Mouse (Mus musculus) 3134 (cell line): ENCODE measurements at regions not wholly inside any gene's neighbourhood (a gene's known extent, or its start where the extent isn't known, plus 50 kb on each side); places are given as distances from the start of the nearest gene placed in this dataset.

Experiments used
- DNase-seq: peaks from one replicate; pipeline ENCODE4 v3.0.0-alpha.2; 2011; ENCODE audit warnings: low spot score; ENCODE audit not compliant: insufficient read length; ENCODE audit errors: extremely low read depth

DNA sequence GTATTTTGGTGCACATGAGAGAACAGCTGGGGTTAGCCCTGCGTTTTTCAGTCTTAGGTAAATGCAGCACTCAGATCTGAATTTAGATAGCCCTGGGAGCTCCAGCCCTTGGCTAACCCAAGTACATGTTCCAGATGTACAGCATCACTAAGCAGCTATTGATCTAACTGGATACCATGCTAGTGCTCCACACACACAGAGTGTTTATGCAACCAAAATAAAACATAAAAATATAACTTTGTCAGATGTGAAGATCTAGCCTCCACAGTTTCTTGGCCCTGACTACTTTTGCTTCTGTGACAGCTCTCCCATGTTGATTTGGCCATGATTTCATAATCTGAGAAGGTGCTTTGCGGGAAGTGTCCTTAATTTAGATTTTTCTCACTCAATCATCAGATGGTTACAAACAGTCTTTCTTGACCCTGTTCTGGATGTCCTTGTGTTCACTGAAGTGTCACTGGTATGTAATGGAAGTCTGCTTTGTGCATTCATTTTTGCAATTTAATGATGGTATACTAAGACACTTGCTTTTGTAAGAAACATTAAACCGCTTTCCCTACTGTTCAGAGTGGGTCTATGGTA, 672.8 kb downstream of the Fat4 start:
- no peak for DNase-seq

DNA sequence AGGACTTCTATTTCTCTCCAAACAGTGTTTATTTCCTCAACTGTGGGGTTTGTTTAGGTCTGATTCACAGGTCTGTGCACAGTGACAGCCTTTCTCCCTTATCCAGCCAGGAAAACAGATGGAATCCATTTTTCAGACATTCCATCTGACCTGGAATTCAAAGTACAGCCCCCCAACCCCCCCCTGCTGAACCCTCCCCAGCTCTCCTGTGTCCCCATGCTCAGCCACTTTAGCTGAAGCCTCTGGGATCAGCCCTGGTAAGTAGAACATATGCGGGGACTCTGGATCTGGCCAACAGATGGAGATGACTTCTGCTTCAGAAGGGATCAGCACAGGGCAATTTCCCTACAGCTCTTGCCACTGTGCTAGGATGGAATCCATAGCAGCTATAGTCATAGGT, 674.2 kb downstream of the Fat4 start:
- no peak for DNase-seq

GRCm38 (mm10) chr3:39571444-39572237, 684.9 kb downstream of the Fat4 start:
- no peak for DNase-seq

DNA sequence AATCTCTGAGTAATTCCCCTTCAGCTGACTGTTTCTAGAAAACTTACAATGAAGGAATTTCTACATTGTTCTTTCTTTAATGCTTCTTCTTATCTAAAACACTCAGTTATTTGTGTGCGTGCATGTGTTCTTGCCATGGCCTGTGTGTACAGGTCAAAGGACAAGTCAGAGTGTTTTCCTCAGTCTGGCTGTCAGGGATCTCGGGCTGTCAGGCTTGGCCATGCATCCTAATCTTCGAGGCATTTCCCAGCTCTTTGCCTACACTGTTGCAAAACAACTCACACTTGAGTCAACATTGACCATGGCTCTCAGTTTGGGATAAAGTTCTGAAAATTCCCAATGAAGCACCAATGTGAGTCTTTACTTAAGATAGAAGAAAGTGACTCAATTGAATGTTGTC, 688.5 kb downstream of the Fat4 start:
- no peak for DNase-seq

DNA sequence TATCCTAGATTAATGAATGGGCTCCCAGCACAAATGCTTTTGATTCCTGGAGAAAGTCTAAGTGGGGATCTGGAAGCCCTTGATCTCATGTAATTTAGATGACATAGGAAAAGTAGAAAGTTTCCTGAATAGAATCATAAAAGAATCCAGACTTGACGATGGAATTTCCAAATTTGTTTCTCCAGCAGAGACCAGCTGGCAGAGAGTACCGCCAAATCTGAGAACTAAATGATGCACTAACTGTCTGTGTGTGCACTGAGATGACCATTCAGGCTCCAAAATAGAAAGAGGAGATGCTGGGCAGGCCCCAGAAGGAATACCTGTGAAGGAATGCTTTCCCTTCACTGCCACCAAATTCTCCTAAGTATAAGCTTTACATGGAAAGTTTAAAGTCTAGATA, 704.6 kb downstream of the Fat4 start:
- no peak for DNase-seq

- no peak for DNase-seq
Observed at GRCm38 (mm10) chr3:39592349-39593117, 705.8 kb downstream of the Fat4 start.

DNA sequence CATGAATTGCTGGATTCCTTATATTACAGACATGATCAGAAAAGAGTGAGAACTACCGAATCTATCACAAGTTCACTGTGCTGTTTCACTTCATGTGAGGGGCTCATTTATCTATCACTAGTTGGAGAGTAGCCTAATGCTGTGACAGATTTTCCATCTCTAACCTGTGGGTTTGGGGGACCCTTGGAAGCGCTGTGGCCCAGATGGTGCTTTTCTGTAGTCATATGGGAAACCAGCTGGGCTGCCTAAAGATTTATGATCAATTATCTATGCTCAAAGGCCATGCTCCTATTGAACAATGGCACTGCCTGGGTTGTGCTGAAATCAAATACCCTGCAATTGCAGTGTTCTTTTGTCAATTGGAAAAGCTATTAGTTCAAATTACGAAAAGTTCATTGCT, 723.2 kb downstream of the Fat4 start:
- DNase-seq, result no peak

DNA sequence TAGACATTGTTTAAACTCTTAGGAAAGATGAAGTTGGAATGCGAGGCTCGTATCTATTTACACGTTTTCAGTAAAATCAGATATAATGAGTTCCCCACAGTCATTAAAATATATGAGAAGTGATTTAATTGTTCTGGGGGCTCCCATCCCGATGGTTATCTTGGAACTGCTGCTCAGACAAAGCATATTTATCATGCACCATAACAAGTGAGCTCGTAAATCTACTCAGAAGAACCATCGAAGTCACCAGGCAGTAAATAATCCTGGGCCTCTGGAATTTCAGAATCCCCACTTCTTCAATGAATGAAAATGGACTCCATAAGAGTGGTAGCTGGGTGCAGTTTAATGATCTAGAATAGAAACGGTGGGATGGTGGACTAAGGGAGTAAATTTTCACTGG, 725.7 kb downstream of the Fat4 start:
- no peak for DNase-seq

DNA sequence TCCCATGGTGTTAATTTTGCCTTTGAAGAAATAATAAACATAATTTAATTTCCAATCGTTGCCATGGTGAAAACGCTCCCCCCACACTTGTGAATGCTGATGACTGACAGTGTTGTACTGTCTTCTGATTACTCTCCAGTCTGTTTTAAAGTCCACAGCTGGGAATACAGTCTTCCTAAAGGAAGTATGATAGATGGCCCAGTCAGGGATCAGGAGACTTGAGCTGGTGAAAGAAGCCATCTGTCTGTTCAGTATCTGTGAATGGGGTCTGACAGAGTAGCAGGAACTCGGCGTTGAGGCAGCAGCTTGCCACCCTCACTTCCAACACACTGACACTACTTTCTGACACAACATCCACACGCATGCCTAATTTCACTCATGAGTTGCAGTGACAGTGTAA, 751.2 kb downstream of the Fat4 start:
- no peak for DNase-seq

DNA sequence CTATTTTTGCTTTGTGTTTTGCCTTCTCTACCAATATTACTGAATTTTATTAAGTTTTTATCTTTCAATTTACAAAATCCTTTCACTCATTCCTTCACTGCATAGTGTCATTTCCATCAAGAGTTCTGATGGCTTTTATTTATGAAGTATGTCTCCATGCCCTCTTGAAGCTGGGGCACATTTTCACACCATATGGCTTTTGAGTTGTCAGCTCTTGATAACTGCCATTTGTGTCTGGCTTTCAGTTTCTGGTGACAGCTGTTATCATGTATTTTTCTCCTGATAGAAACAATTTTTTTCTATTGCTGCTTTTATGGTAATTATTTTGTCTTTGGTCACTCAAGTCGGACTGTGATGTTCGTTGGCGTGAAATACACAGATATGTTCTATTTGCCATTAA, 756.5 kb downstream of the Fat4 start:
- no peak for DNase-seq

DNA sequence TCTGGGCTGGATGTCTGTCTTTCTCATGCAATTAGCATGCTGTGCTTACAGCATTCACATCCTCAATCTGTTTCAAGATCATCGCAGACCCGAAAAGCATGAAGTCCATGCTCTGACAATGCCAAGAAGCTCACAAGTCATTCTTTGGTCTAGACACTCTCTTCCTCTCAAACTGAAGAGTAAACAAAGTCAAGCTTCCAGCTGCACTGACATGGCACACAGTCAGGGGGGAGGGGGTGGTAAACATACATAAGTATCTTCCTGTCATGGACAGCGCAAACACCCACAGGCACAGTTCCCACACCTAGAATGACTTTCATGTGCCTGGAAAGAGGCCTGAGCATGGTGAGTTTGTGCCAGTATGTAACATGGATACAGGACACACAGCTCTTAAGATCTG, 780.1 kb downstream of the Fat4 start:
- DNase-seq, result no peak

DNA sequence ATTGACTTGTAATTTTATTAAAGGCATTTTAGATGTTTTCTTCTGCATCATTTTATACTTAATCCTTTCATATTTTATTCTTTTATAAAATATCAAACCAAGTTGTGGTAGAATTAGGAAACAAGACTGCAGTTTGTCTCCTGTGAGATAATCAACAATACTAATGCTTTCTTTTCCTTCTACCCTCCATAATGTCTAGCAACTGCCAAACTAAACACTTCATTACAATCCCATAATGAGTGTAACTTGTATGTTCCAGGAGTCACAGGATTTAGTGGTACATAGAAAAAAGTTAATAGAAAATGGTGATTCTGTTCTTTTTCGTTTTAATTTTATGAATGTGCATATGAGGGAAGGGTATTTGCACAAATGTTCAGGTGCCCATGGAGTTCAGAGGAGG, 782.4 kb downstream of the Fat4 start:
- no peak for DNase-seq

GRCm38 (mm10) chr3:39673997-39674396, 787.3 kb downstream of the Fat4 start:
- no peak for DNase-seq

DNA sequence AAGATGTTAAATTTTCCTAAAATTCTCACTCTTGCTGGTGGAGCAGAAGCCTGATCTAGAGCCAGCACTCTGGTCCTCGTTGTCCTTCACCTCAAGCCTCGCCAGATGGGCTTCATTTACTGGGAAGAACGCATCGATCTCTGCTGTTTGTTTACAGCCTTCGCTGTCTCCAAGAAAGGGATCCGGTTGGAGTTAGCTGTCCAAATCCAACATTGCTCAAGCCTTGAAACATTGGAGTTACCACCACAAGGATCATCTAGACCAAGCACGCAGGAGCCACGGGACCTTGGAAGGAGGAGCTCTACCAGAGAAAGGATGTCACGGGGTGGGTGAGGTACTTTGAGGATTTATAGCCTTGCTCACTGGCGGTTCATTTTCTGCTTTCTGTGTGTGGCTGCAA, 788.2 kb downstream of the Fat4 start:
- DNase-seq, result no peak

GRCm38 (mm10) chr3:39705610-39706009, 818.9 kb downstream of the Fat4 start:
- DNase-seq, result no peak

GRCm38 (mm10) chr3:39712795-39713709, 818.0 kb upstream of the Intu start:
- DNase-seq, result no peak

DNA sequence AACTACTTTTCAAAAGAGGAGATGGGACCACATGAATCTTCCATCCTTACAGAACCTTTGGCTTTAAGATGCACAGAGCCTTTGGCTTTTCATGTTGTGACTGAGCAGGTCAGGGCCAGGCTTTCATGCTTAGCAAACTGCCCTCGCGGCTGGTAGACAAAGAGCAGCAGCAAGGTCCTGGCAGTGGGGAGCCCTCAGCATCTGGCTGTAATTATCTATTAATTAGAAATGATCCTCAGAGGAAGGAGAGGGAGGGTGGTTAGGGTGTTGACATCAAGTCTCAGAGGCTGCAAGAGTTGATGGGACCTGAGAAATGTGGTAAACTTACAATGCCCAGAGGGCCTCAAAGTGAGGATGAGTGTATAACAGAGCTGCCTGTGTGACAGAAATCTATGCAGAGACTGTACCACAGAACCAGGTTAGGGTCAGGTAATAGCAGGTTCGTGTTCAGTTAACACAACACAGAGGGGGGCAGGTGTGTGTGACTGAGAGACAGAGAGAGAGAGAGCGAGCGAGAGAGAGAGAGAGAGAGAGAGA, 817.0 kb upstream of the Intu start:
- no peak for DNase-seq

GRCm38 (mm10) chr3:39718946-39719545, 812.0 kb upstream of the Intu start:
- no peak for DNase-seq

DNA sequence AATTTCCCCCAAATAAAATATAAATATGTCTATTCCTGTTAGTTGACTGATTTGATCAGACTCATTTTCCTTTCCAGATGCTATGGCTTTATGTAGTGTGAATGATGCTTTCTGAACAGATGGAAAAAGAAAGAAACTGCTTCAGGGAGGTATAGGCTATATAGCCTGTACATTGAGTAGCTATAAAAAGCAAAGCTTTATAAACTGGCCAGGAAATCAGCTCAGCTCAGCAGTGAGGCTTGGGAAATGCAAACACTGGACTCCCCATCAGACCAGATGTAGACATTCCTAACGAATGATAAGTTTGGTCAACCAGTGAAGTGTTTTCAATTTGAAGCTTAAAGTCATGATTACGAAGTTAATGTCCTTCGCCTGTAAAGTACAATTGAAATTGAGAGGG, 805.3 kb upstream of the Intu start:
- DNase-seq, result no peak

DNA sequence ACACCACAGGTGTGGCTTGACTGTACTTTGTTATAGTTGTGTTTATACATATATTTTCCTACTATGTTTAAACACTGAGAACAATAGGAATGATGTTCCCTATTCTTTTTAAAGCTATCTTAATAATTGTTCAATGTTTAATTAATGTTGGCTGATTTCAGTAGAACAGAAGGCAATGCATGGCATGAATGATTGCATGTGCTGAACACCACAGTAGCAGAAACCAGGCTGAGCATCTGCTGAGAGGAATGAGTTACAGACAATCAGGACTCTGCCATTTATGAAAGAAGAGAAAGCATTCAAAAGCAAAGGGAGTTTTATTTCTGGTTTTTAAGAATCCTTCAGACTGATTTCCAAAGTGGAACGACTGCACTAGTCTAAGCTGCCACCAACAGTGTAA, 794.4 kb upstream of the Intu start:
- DNase-seq, result no peak
